Mouse (Mus musculus) midbrain, embryonic 16.5 days (tissue): Measurements from ENCODE around the gene Wdr75. TPM values are rescaled to one million over a fixed set of nuclear protein-coding genes. Genes with fewer than 3 reads are reported as not detected.

Source experiments
- ATAC-seq: fragments of 200-750 bp; cut with Nextera tagmentation; 2 replicates; pipeline ENCODE4 v1.8.0; 2017; ENCODE audit warnings: moderate TSS enrichment
- H3K27ac ChIP-seq: fragments of 300-500 bp; sonication (generic); 2 replicates; pipeline ENCODE4 v1.5.1; 2014; ENCODE audit warnings: mild to moderate bottlenecking, low read length, mixed read lengths
- H3K27me3 ChIP-seq: fragments of 300-500 bp; sonication (generic); 2 replicates; pipeline ENCODE4 v1.6.1; 2014; ENCODE audit warnings: low read depth, low read length, mixed read lengths; ENCODE audit not compliant: control insufficient read depth, insufficient read depth
- H3K36me3 ChIP-seq: fragments of 300-500 bp; sonication (generic); 2 replicates; pipeline ENCODE4 v1.6.1; 2014; ENCODE audit warnings: mild to moderate bottlenecking, low read length, moderate library complexity, mixed read lengths; ENCODE audit not compliant: control insufficient read depth, insufficient read depth
- H3K4me1 ChIP-seq: fragments of 300-500 bp; sonication (generic); 2 replicates; pipeline ENCODE4 v1.6.1; 2014; ENCODE audit warnings: mild to moderate bottlenecking, low read length, mixed read lengths; ENCODE audit not compliant: control insufficient read depth, insufficient read depth
- H3K4me2 ChIP-seq: fragments of 300-500 bp; sonication (generic); 2 replicates; pipeline ENCODE4 v1.6.1; 2014; ENCODE audit warnings: mild to moderate bottlenecking, low read length, mixed read lengths
- H3K4me3 ChIP-seq: fragments of 300-500 bp; sonication (generic); 2 replicates; pipeline ENCODE4 v1.5.1; 2014; ENCODE audit warnings: low read depth, mild to moderate bottlenecking, low read length, moderate library complexity, mixed read lengths
- H3K9ac ChIP-seq: fragments of 300-500 bp; sonication (generic); 2 replicates; pipeline ENCODE4 v1.6.1; 2014; ENCODE audit warnings: low read depth, low read length, mixed read lengths
- H3K9me3 ChIP-seq: fragments of 300-500 bp; sonication (generic); replicated peaks from 2 replicates; pipeline ENCODE4 v1.6.1; 2014; ENCODE audit warnings: mild to moderate bottlenecking, low read length, mixed read lengths; ENCODE audit not compliant: control insufficient read depth, poor library complexity, severe bottlenecking
- WGBS: fragments of 180-500 bp; shearing (Covaris S2); extraction: QIAGEN DNeasy Blood & Tissue Kit; methylation state at CpG from one replicate; pipeline ENCODE4 v1.1.7; 2014; 5-methylcytosine and 5-hydroxymethylcytosine counted together
- polyA plus RNA-seq: library from polyadenylated mRNA; unstranded; fragments of >200 nt; fragmentation: Nextera tagmentation; extraction: Ambion mirVana; gene quantifications from 2 replicates; pipeline ENCODE4 v1.2.1, GENCODE M21; 2015

The Wdr75 gene
- polyA plus RNA-seq, 1 experiment from 2014 or later, result 46.8 TPM

DNA sequence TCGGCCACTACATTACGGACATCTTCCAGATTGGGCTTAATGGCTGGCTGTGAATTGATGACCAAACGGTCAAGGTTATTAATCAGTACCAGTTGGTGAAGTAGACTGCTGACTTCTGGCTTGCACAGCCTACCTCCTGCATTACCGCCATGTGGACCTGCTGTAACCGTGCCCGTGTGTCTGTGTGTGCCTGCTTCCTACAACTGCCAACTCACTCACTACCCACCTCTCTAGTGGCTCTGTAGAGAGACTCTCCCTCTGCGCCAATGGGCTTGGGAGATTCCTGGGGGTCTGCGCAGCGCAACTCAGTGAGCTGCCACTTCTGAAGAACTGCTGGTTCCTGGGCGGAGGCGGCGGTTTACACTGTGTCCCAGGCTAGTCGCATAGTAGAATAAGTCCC lies 25.6 kb upstream of the Wdr75 start:
- Histone ChIP-seq H3K4me3 (no peak overlapping the region), H3K9ac (no peak overlapping the region), H3K27me3 (no peaks in the 10 kb centered on the region), H3K4me2 (no peak overlapping the region), H3K4me1 (no peaks in the 10 kb centered on the region), H3K9me3 (no peaks in the 10 kb centered on the region), H3K36me3 (no peaks in the 10 kb centered on the region), H3K27ac (no peak overlapping the region)
- 96% methylated on average over 13 of the region's 13 CpGs for WGBS
- no peak for ATAC-seq

DNA sequence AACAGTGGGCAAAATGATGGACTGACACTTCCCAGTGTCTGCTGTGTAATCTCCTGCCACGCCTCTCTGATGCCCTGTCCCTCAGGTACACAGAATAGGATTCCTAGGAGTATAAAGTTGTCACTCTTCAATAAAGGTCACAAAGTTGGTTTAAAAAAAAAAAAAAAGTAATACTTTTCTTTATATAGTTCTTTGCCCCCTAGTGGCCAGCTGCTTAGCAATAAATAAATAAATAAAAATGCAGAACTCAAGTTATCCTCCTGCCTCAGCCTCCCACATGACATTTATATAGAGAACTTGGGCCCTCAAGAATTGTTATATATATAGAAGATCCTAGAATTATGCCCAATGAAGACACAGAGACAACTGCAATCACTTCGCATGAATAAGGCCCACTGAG lies 24.9 kb upstream of the Wdr75 start:
- no peak for ATAC-seq
- no peak overlapping the region for H3K9ac ChIP-seq
- H3K27me3 ChIP-seq, result no peaks in the 10 kb centered on the region
- H3K27ac ChIP-seq, result no peak overlapping the region
- no peak overlapping the region for H3K4me2 ChIP-seq
- no peak overlapping the region for H3K4me3 ChIP-seq
- H3K9me3 ChIP-seq, result no peaks in the 10 kb centered on the region
- 94% methylated on average over 2 of the region's 2 CpGs for WGBS
- no peaks in the 10 kb centered on the region for H3K4me1 ChIP-seq
- H3K36me3 ChIP-seq, result no peaks in the 10 kb centered on the region

DNA sequence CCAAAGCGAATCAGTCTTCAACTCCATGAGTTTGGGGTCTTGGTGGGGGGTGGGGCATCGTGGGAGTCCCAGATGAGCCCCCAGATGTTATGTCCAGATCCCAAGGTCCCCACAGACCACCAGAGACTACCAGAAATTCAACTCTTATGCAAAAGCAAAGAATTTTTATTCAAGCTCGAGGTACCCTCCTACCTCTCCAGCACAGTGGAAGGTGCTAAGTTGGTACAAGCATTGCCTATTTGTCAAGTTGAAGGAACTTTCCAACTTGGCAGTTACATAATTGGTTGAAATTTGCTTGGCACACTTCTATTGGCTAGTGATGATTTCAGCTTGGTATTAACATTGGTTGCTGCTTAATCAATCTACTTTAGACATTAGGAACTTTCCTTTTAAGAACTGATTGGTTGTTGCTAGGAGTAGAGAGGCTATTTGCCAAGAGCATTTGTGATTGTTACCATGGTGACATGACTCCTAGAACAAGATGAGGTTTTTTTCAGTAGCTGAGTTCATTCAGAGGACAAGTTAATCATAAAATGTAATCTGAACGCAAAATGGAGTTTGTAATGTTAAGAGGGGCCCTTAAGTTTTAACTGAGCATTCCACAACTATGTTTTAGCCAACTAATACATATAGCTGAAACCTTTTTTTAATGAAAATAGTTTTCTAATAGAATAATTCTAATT lies 14.2 kb upstream of the Wdr75 start:
- H3K4me3 ChIP-seq, result no peak overlapping the region
- H3K4me1 ChIP-seq, result no peaks in the 10 kb centered on the region
- no peaks in the 10 kb centered on the region for H3K36me3 ChIP-seq
- H3K9me3 ChIP-seq, result no peaks in the 10 kb centered on the region
- H3K27me3 ChIP-seq, result no peaks in the 10 kb centered on the region
- no peak overlapping the region for H3K27ac ChIP-seq
- H3K9ac ChIP-seq, result no peak overlapping the region
- WGBS, result 80% methylated on average over 4 of the region's 4 CpGs
- no peak overlapping the region for H3K4me2 ChIP-seq
- ATAC-seq, result no peak

DNA sequence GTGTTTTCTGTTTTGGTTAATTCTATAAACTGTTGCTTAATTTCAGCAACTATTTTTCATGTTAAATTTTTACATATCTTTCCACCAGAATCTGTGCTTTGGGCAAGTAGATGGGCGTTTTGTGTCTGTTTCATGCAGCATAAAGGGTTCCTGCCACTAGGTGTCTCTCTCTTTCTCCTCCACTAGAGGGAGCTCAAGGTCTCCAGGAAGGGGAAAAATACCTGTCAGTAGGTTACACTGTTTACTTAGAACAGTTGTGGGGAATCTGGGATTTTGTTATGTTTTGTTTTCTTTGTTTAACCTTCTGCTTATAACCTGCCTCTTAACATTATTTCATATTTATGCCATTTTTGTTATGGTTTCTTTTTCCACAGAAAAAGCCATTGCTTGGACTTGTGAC lies 21.9 kb downstream of the Wdr75 start:
- no peaks in the 10 kb centered on the region for H3K27me3 ChIP-seq
- H3K4me2 ChIP-seq, result no peak overlapping the region
- ATAC-seq, result peak; percentile 64; the same call in 1 of the 2 replicates
- no peak overlapping the region for H3K27ac ChIP-seq
- no peak overlapping the region for H3K9ac ChIP-seq
- 21% methylated on average over 1 of the region's 1 CpGs for WGBS
- no peaks in the 10 kb centered on the region for H3K9me3 ChIP-seq
- H3K36me3 ChIP-seq, result peaks cover 26% of the 10 kb centered on the region
- H3K4me1 ChIP-seq, result no peaks in the 10 kb centered on the region
- H3K4me3 ChIP-seq, result no peak overlapping the region

DNA sequence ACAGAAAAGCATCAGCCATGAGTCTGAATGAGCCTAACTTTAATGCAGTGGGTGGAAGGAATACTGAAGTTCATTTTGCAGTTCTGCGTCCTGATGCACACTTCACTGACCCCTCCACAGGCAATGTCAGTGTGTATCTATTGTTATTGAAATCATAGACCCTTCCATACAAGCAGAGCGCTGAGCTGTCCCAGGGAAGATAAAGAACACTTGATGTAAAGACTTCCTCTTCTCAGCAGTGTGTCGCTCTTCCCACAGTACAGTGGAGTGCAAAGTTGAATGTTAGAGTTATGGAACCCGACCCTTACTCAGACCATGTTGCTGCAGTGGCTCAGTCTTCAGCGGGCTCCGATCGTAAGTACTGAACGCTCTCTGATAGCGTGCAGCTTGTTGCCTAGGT lies 23.6 kb downstream of the Wdr75 start:
- H3K9ac ChIP-seq, result no peak overlapping the region
- WGBS, result 72% methylated on average over 9 of the region's 9 CpGs
- H3K27me3 ChIP-seq, result no peaks in the 10 kb centered on the region
- H3K4me1 ChIP-seq, result no peaks in the 10 kb centered on the region
- no peaks in the 10 kb centered on the region for H3K9me3 ChIP-seq
- no peak overlapping the region for H3K4me2 ChIP-seq
- no peak for ATAC-seq
- no peak overlapping the region for H3K27ac ChIP-seq
- H3K36me3 ChIP-seq, result peaks cover 31% of the 10 kb centered on the region
- no peak overlapping the region for H3K4me3 ChIP-seq

DNA sequence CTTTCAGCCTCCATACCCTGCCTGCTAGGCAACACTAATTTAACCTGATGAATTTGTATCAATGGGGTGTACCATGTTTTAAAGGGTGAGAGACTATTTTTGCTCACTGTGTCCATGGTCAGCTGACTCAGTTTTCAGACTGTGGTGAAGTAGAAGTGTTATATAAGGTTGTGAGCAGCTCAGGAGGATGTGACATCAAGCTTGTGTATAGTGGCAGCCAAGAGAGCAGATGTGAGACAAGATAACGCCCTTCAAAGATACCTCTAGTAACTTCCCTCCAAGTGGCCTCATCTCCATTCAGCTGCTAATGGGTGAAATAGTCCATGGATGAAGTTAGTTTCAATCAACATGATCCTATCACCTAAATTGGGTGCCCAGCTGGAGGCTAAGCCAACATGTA lies 29.5 kb downstream of the Wdr75 start:
- H3K9ac ChIP-seq, result no peak overlapping the region
- peaks cover 19% of the 10 kb centered on the region for H3K36me3 ChIP-seq
- whole genome bisulfite sequencing, result 81% methylated on average over 1 of the region's 1 CpGs
- H3K4me3 ChIP-seq, result no peak overlapping the region
- no peak overlapping the region for H3K27ac ChIP-seq
- no peaks in the 10 kb centered on the region for H3K27me3 ChIP-seq
- H3K4me1 ChIP-seq, result no peaks in the 10 kb centered on the region
- peak; percentile 8; the same call in 1 of the 2 replicates for ATAC-seq
- no peaks in the 10 kb centered on the region for H3K9me3 ChIP-seq
- H3K4me2 ChIP-seq, result no peak overlapping the region

DNA sequence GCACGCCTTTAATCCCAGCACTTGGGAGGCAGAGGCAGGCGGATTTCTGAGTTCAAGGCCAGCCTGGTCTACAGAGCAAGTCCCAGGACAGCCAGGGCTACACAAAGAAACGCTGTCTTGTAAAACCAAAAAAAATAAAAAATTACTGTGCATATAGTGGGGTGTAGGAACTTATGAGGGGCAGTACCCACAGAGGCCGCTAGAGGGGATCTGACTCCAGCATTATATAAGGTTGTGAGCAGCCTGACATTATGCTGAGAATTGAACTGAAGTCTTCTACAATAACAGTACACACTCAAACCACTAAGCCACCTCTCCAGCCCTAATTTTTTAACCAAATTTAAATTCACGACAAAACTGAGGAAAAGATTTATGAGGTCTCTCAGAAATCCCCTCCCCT lies 30.2 kb downstream of the Wdr75 start:
- Histone ChIP-seq H3K9ac (no peak overlapping the region), H3K27ac (no peak overlapping the region), H3K36me3 (peaks cover 17% of the 10 kb centered on the region), H3K4me2 (no peak overlapping the region), H3K4me3 (no peak overlapping the region), H3K9me3 (no peaks in the 10 kb centered on the region), H3K4me1 (no peaks in the 10 kb centered on the region), H3K27me3 (no peaks in the 10 kb centered on the region)
- 57% methylated on average over 5 of the region's 5 CpGs for WGBS
- ATAC-seq, result peak; percentile 91

DNA sequence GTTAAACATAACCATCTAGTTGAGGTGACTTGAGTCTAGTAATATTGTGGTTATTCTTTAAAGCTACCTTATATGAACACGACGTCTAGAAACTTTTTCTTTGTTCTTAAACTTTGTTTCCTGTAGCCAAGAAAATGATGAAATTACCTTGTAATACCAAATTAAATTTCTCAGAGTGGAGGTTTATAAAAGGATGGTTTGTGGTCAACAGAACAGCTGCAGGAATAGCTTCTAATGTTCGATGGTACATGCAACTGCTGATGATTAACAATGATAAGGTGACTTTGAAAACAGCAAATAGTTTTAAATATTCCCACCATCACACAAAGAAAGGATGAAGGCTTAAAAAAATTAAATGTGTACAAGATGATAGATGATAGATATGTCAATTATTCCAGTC lies 30.7 kb downstream of the Wdr75 start:
- Histone ChIP-seq H3K9me3 (no peaks in the 10 kb centered on the region), H3K27me3 (no peaks in the 10 kb centered on the region), H3K4me2 (no peak overlapping the region), H3K4me3 (no peak overlapping the region), H3K27ac (no peak overlapping the region), H3K36me3 (peaks cover 17% of the 10 kb centered on the region), H3K9ac (no peak overlapping the region), H3K4me1 (no peaks in the 10 kb centered on the region)
- no peak for ATAC-seq
- WGBS, result 96% methylated on average over 3 of the region's 3 CpGs

DNA sequence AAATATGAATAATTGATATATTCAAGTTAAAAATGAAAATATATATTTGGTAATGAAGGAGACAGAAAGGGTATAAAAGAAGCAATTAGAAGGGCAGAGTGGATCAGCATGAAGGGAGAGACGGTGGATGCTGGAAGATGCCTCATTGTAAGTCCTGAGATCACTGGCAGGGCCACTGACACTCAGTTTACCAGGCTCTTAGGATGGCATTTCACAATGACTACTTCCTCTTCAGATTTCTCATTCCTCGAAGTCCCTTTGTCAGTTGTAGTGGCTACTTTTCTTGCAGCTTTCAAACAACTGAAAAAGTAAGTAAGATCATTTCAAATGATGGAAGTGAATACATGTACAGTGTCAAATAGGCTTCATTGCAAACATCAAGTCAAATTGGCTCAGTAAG lies 31.2 kb downstream of the Wdr75 start:
- no peaks in the 10 kb centered on the region for H3K9me3 ChIP-seq
- H3K4me1 ChIP-seq, result no peaks in the 10 kb centered on the region
- ATAC-seq, result no peak
- no peak overlapping the region for H3K9ac ChIP-seq
- no peak overlapping the region for H3K4me2 ChIP-seq
- H3K4me3 ChIP-seq, result no peak overlapping the region
- H3K27ac ChIP-seq, result no peak overlapping the region
- no peaks in the 10 kb centered on the region for H3K27me3 ChIP-seq
- 84% methylated on average over 2 of the region's 2 CpGs for WGBS
- peaks cover 12% of the 10 kb centered on the region for H3K36me3 ChIP-seq
